Mouse (Mus musculus) intestine, embryonic 14.5 days (tissue): ENCODE data around the gene Cirbp. TPM values are rescaled to one million over a fixed set of nuclear protein-coding genes. Genes with fewer than 3 reads are reported as not detected.

ENCODE experiments used
- ATAC-seq: fragments of 200-750 bp; cut with Nextera tagmentation; replicated peaks from 2 replicates; pipeline ENCODE4 v1.8.0; 2017; ENCODE audit warnings: low read depth, moderate number of reproducible peaks, moderate TSS enrichment, moderate library complexity; ENCODE audit not compliant: low FRiP score, low TSS enrichment
- DNase-seq: peaks from one replicate; pipeline ENCODE4 v3.0.0-alpha.2; 2018; ENCODE audit warnings: low spot score
- H3K27ac ChIP-seq: fragments of 300-500 bp; sonication (generic); 2 replicates; pipeline ENCODE4 v1.5.1; 2014; ENCODE audit warnings: low read depth, mild to moderate bottlenecking, control low read depth
- H3K27me3 ChIP-seq: fragments of 300-500 bp; sonication (generic); replicated peaks from 2 replicates; pipeline ENCODE4 v1.6.1; 2014; ENCODE audit warnings: low read length, control low read depth; ENCODE audit not compliant: control insufficient read depth, insufficient read depth
- H3K36me3 ChIP-seq: fragments of 300-500 bp; sonication (generic); 2 replicates; pipeline ENCODE4 v1.6.1; 2014; ENCODE audit warnings: low read length, control low read depth; ENCODE audit not compliant: control insufficient read depth, insufficient read depth
- H3K4me1 ChIP-seq: fragments of 300-500 bp; sonication (generic); replicated peaks from 2 replicates; pipeline ENCODE4 v1.6.1; 2014; ENCODE audit warnings: low read length, control low read depth, mixed read lengths; ENCODE audit not compliant: control insufficient read depth, insufficient read depth
- H3K4me2 ChIP-seq: fragments of 300-500 bp; sonication (generic); 2 replicates; pipeline ENCODE4 v1.6.1; 2014; ENCODE audit warnings: low read length
- H3K4me3 ChIP-seq: fragments of 300-500 bp; sonication (generic); 2 replicates; pipeline ENCODE4 v1.5.1; 2014; ENCODE audit warnings: low read depth, low read length, control low read depth, mixed read lengths
- H3K9ac ChIP-seq: fragments of 300-500 bp; sonication (generic); 2 replicates; pipeline ENCODE4 v1.6.1; 2014; ENCODE audit warnings: mild to moderate bottlenecking, low read length
- H3K9me3 ChIP-seq: fragments of 300-500 bp; sonication (generic); 2 replicates; pipeline ENCODE4 v1.6.1; 2016; ENCODE audit warnings: low read length, control low read depth; ENCODE audit not compliant: control insufficient read depth
- WGBS: fragments of 180-500 bp; shearing (Covaris S2); extraction: QIAGEN DNeasy Blood & Tissue Kit; methylation state at CpG from one replicate; pipeline ENCODE4 v1.1.7; 2014; 5-methylcytosine and 5-hydroxymethylcytosine counted together
- polyA plus RNA-seq: library from polyadenylated mRNA; unstranded; fragments of >200 nt; fragmentation: Nextera tagmentation; extraction: Ambion mirVana; gene quantifications from 2 replicates; pipeline ENCODE4 v1.2.1, GENCODE M21; 2014

Gene Cirbp
- 76.4 and 81.6 TPM in 2 replicates for polyA plus RNA-seq

DNA sequence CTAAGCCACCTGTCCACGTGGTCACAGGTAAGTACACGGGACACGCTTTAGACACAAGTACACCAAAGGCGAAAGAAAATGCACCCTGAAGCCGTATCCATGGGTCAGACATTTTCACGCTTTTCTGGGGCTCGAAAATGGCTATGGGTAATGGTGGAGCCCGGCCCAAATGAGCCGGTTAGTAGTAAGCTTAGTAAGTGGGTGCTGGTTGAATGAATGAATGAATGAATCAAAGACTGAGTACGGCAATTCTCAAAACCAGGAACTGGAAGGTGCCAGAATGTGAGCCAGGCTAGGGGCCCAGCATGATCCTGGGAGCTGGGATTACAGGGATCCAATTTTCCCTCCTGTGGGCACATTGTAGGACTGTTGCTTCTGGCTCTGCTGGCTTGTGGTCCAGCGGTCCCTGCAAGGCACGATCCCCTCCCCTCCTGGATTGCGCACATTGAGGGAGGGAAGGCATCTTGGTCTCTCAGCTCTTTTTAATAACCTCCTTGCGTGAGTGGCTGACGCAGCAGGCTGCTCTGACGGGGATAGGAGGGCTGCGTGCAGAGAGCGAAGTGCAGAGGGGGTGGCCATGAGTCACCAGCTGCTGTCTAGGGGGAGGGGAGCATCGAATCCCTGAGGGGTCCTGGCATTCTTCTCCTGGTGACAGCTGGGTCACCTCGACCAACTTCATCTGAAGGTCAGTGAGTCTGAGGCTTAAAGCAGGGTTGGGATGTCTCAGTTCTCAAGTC lies at the start of gene Cirbp:
Cirbp (plus strand) TSS at position 594 of the 737 bp plus-strand sequence.
- DNase-seq (peak; percentile 72), ATAC-seq (no peak)
- Histone ChIP-seq H3K9ac (no peak within 1 kb of the TSS), H3K27ac (peak within 1 kb of the TSS; percentile 98), H3K36me3 (peaks cover 8% of the 10 kb centered on the region), H3K9me3 (no peaks in the 10 kb centered on the region), H3K27me3 (no peaks in the 10 kb centered on the region), H3K4me2 (peak within 1 kb of the TSS; percentile 96), H3K4me1 (peaks cover 69% of the 10 kb centered on the region), H3K4me3 (peak within 1 kb of the TSS; percentile 37)
- 14% methylated on average over 20 of the region's 20 CpGs for WGBS

DNA sequence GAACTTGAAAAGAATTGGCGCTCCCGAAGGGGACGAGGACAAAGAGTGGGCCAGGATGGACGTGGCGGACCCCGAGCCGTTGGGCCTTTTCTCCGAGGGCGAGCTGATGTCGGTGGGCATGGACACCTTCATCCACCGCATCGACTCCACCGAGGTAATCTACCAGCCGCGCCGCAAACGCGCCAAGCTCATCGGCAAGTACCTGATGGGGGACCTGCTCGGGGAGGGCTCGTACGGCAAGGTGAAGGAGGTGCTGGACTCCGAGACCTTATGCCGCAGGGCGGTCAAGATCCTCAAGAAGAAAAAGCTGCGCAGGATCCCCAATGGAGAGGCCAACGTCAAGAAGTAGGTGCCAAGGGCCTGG lies 49.2 kb upstream of the Cirbp start:
- H3K27ac ChIP-seq, result peak overlapping the region; percentile 74; the same call in 1 of the 2 replicates
- no peaks in the 10 kb centered on the region for H3K27me3 ChIP-seq
- peak; percentile 68 for DNase-seq
- WGBS, result under 1% methylated on average over 27 of the region's 27 CpGs
- H3K9ac ChIP-seq, result peak overlapping the region; percentile 84
- H3K4me3 ChIP-seq, result peak overlapping the region; percentile 95
- peaks cover 23% of the 10 kb centered on the region for H3K36me3 ChIP-seq
- H3K4me1 ChIP-seq, result peaks cover 21% of the 10 kb centered on the region
- no peaks in the 10 kb centered on the region for H3K9me3 ChIP-seq
- no peak for ATAC-seq
- H3K4me2 ChIP-seq, result peak overlapping the region; percentile 70

DNA sequence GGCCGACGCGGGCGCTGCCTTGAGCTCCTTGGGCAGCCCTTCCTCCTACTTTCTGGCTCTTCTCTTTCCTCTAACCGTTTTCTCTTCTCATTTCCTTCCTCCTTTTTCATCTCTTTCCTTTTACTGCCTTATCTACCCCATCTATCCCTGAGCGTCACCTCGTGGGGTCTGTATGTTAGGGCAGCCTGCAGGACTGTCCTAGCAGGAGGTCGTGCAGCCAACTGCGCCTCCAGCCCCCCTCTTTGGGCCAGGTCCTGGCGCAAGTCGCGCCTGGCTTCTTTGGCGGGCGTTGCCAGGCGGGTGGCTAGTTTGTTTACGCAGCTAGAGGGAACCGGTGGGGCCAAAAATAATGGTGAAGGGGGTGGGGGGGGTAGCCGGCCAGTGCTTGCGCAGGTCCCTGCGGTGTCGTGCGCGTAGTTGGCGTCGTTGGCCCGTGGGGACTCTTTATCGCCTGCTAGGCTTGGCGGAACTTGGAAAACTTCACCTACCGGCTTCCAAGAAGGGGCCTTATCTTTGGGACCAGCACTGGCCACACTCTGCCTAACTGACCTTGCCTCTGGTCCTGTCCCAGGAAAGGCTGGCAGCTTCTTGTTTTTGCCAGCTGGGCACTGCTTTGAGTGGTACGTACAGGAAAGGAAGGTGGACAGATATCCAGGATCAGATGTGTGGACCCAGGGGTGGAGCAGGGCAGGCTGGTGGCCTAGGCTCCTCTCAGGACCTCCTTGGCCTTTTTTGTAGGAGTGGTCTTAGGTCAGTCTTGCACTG lies 48.7 kb upstream of the Cirbp start:
- no peak for ATAC-seq
- peak overlapping the region; percentile 84 for H3K9ac ChIP-seq
- no peak overlapping the region for H3K27ac ChIP-seq
- DNase-seq, result peak; percentile 69
- 4% methylated on average over 30 of the region's 30 CpGs for WGBS
- peaks cover 21% of the 10 kb centered on the region for H3K4me1 ChIP-seq
- H3K4me3 ChIP-seq, result peak overlapping the region; percentile 95
- no peaks in the 10 kb centered on the region for H3K9me3 ChIP-seq
- peak overlapping the region; percentile 70 for H3K4me2 ChIP-seq
- peaks cover 29% of the 10 kb centered on the region for H3K36me3 ChIP-seq
- no peaks in the 10 kb centered on the region for H3K27me3 ChIP-seq

DNA sequence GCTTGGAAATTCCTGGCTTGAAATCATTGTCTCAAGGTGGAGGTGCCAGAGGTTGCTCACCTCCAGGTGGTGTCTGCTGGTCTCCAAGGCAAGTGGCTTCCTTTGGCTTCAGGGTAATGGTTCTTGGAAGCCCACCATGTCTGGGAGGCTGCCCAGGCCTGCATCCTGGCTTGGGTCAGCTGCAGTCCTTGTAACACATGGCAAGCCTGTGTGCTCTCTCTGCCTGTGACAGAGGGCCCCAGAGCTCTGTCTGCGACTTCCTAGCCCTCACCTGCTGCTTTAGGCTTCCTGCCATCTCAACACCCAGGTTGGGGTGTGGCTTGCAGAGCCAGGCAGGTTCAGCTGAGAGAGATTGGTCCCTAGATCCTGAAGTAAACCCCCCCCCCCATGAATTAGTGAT lies 48.0 kb upstream of the Cirbp start:
- H3K4me3 ChIP-seq, result peak overlapping the region; percentile 95
- no peak overlapping the region for H3K27ac ChIP-seq
- WGBS, result 55% methylated on average over 1 of the region's 1 CpGs
- H3K4me1 ChIP-seq, result peaks cover 21% of the 10 kb centered on the region
- peak overlapping the region; percentile 70 for H3K4me2 ChIP-seq
- ATAC-seq, result no peak
- no peak for DNase-seq
- H3K9ac ChIP-seq, result peak overlapping the region; percentile 84
- H3K27me3 ChIP-seq, result no peaks in the 10 kb centered on the region
- H3K36me3 ChIP-seq, result peaks cover 29% of the 10 kb centered on the region
- H3K9me3 ChIP-seq, result no peaks in the 10 kb centered on the region

DNA sequence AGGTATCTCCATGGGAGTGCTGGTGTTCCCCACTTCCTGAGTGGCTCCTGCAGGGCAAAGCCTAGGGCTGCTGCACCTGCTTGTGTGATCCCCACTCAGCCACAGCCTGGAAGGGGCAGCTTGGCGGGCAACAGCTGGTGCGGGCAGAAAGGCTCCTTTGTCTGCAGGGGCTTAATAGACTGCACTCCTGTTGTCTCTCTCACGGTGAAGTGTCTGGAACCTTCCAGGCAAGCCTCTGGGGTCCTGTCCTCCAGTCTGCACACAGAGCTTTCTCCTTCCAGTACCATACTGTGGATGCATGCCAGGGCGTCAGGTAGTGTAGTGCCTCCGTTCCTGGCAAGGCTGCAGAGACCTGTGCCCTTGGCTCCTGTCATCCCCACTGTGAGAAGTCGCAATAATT lies 47.2 kb upstream of the Cirbp start:
- peaks cover 29% of the 10 kb centered on the region for H3K36me3 ChIP-seq
- ATAC-seq (no peak), DNase-seq (no peak)
- no peak overlapping the region; the same call in 1 of the 2 replicates for H3K9ac ChIP-seq
- peak overlapping the region; percentile 70 for H3K4me2 ChIP-seq
- H3K27me3 ChIP-seq, result no peaks in the 10 kb centered on the region
- whole genome bisulfite sequencing, result 76% methylated on average over 6 of the region's 6 CpGs
- no peak overlapping the region for H3K4me3 ChIP-seq
- H3K4me1 ChIP-seq, result peaks cover 21% of the 10 kb centered on the region
- no peaks in the 10 kb centered on the region for H3K9me3 ChIP-seq
- no peak overlapping the region for H3K27ac ChIP-seq

DNA sequence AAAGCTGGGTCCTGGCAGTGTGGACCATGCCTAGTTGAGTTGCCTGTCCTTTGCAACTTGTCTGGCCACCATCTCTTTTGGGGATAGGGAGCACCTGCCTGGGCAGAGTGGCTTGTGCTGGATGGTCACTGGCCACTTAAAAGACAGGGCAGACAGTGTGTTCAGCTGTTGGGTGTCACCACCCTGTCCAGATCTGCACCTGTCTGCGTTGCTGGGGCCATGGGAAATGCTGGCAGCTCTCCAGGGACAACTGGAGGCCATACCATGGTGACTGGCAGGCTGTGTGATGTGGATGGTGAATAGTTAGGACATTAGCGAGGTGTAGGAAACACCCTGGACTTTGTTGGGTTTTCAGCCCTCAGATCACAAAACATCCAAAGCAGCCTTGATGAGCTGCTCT lies 45.6 kb upstream of the Cirbp start:
- Histone ChIP-seq H3K36me3 (peaks cover 37% of the 10 kb centered on the region), H3K27ac (no peak overlapping the region)
- 84% methylated on average over 2 of the region's 2 CpGs for WGBS

DNA sequence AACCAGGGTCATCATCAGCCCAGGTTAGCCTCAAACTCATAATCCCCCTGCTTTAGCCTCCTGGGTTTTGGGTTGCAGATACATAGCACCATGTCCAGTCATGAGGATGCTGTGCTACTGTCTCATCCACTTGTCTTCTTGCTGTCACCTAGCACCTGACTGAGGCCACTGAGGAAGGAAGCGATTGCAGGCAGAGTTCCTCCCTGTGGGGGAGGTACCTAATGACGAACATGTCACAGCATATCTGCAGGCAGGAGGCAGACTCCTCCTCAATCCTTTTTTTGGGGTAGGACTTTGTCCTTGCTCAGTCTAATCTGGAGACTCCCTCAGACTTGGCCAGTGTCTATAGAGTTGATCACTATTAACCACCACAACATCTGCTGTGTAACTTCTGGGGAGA lies 44.1 kb upstream of the Cirbp start:
- H3K9ac ChIP-seq, result no peak overlapping the region
- no peak overlapping the region for H3K4me3 ChIP-seq
- DNase-seq, result no peak
- no peak for ATAC-seq
- no peaks in the 10 kb centered on the region for H3K27me3 ChIP-seq
- H3K4me1 ChIP-seq, result peaks cover 21% of the 10 kb centered on the region
- H3K4me2 ChIP-seq, result no peak overlapping the region
- H3K27ac ChIP-seq, result no peak overlapping the region
- no peaks in the 10 kb centered on the region for H3K9me3 ChIP-seq
- peaks cover 52% of the 10 kb centered on the region for H3K36me3 ChIP-seq
- 83% methylated on average over 2 of the region's 2 CpGs for WGBS

More for the DNA sequence above, 45.6 kb upstream of the Cirbp start:
- DNase-seq (no peak), ATAC-seq (no peak)
- no peaks in the 10 kb centered on the region for H3K27me3 ChIP-seq
- H3K4me3 ChIP-seq, result no peak overlapping the region
- H3K4me1 ChIP-seq, result peaks cover 21% of the 10 kb centered on the region
- H3K9ac ChIP-seq, result no peak overlapping the region
- H3K4me2 ChIP-seq, result no peak overlapping the region
- no peaks in the 10 kb centered on the region for H3K9me3 ChIP-seq

DNA sequence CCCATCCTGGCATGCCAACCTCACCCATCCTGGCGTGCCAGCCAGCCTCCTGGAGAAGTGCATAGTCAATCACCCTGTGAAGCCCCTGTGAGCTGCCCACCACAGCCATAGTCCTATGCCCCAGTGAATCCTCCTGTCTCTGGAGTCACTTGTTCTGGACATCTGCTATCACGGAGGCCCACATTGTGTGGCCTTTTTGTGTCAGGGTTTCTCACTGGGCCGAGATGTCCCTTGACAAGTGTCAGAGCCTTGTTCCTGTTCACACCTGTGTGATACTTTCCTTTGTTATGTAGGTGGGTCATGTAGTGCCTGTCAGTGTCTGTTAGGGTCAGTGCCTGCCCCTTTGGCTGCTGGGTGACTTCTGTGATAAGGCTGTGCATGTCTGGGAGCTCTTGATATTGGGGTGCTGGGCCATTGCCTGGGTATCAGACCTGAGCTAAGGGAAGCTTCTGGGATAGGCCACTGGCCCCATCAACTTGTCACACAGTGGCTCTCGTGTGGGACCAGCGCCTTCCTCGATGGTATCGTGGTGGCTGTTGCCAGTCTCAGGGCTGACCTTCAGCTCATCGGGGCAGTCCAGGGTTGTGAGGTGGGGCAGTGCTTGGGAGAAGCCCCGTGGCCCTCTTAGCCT lies 41.7 kb upstream of the Cirbp start:
- Histone ChIP-seq H3K27ac (no peak overlapping the region), H3K4me3 (no peak overlapping the region), H3K9ac (no peak overlapping the region), H3K4me2 (no peak overlapping the region), H3K9me3 (no peaks in the 10 kb centered on the region), H3K27me3 (no peaks in the 10 kb centered on the region), H3K4me1 (0 out of 2 replicates have a peak, but pooled peaks cover 2% of the 10 kb centered on the region), H3K36me3 (peaks cover 67% of the 10 kb centered on the region)
- WGBS, result 90% methylated on average over 9 of the region's 9 CpGs
- DNase-seq, result no peak
- no peak for ATAC-seq
